Mouse (Mus musculus) lung, postnatal 36 days (tissue): ENCODE measurements around the gene Mcpt8.
"Not testable (repeated sequence)": the region's sequence is repeated elsewhere in the genome, so short reads cannot be mapped to it uniquely, and the experiment has no call there.

Experiments
- DNase-seq: peaks from one replicate; pipeline ENCODE4 v3.0.0; 2022; ENCODE audit warnings: mixed read lengths

Mcpt8 gene

GRCm38 (mm10) chr14:56085167-56085566, at the start of gene Mcpt8:
Gene Mcpt8 (minus strand): TSS chr14:56085273.
- DNase-seq = no peak

DNA sequence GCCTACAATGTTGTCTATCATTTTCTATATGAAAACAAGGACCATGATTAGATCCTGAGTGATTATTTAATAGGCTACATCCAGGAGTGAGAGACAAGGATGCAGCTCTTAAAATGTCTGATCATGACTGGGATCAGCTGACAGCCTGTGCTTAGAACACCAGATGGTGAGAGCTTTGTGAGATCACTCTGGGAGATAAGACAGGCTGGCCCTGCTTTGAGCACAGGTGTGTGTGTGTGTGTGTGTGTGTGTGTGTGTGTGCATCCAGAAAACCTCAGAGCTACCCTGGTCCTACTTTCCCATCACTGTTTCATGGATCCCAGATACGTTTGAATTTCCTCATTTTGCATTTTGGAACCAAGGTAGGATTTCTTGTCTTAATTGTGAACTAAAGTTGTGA, 48.6 kb upstream of the Mcpt8 start:
- DNase-seq = not testable (repeated sequence)

GRCm38 (mm10) chr14:56132508-56132907, 47.4 kb upstream of the Mcpt8 start, which contains the start of gene Gzmd:
Gene Gzmd (minus strand): TSS chr14:56132608.
- DNase-seq = not testable (repeated sequence)

GRCm38 (mm10) chr14:56128341-56128740, 43.3 kb upstream of the Mcpt8 start:
- DNase-seq = no peak

DNA sequence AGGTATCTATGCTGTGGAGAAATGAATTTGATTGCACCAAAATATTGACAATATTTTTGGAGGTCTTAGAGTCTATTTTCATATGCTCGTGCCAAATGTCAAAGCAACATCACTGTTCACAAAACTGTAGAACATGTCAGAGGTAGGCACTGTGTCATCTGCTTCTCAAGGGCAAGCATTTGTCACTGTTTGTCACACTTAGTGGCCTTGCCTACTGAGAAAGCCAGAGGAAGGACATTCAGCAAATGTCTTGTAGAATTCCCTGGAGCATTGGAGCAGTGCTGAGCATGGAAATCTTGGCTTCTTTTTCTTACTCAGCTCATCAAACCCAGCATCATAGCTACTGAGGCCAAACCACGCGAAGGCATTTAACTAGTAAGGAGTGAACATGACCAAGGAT, 38.4 kb upstream of the Mcpt8 start:
- no peak for DNase-seq

DNA sequence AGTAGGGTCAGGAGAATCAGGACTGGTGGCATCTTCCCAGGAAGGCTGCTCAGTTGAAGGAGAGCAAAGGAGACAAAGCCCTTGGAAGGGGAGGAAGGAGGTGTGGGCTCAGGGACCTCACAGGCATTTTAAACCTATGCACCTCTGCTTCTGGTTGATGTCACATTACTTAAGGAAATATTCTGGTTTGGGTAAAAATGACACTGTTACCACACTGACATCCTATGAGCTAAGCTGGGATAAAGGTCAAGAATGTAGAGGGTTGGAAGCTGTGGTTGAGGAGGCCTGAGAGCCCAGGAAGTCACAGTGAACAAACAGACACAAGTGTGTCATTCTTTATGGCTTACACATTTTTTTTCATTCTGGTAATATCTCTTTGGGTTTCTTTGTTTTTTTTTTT, 35.5 kb upstream of the Mcpt8 start, which contains the start of gene Gzme:
TSS of gene Gzme (minus strand) at position 101 of the 400 bp plus-strand sequence.
- no peak for DNase-seq

DNA sequence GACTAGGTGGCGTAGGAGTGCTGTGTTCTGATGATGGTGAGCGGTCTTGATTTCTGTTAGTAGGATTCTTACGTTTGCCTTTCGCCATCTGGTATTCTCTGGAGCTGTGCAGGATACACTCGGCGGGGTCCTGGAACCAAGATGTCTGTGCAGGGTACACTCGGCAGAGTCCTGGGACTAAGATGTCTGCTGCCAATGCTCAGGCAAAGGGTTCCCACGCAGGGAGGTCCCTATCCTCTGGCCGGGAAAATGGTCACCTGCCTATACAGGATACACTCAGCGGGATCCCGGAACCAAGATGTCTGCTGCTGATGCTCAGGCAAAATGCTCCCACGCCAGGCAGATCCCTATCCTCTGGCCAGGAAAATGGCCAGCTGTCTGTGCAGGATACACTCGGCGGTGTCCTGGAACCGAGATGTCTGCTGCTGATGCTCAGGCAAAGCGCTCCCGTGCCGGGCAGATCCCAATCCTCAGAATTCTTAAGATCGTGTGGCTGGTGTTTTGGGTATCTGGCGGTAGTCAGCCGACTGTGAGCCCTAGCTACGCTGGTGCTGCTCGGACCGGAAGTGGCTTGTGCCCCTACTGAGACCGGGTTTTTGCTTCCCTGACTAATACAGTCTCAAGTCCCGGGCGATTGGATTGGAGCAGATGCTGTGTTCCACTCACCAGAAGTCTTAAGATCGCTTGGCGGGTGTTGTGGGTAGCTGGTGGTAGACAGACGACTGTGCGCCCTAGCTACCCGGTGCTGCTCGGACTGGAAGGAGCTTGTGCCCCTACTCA, 30.6 kb upstream of the Mcpt8 start:
- not testable (repeated sequence) for DNase-seq

DNA sequence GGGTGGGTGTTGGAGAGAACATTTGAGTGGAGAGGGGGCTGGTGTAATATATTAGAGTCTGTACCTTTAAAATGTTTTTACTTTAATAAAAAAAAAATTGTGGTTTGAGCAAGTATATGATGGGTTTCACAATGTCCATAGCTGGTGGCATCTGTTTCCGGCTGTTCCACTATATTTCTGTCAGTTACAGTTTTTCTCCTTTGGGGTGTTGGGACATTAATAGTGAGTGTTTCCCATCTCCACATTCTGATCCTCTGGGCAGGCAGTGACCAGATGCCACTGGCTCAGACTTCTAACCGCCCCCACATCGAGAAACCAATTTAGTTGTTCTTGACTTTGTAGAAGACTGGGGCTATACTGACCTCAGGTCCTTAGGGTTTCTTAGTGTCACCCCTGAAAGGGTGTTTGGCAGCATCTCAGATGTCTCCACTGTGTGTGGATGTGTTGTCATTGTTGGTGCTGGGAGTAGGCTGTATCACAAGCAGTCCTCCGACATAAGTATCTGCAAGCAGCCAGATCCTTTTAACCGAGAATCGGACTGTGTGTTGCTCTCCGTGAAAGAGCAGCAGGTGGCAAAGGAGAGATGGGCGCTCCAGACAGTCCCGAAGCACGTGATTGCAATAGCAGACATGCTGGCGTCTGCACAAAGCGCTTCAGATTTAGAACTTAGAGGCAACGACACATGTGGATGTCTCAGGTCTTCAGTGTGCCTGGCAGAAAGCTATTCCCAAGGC, 20.5 kb upstream of the Mcpt8 start:
- no peak for DNase-seq

- DNase-seq = no peak
These were observed 19.9 kb upstream of the Mcpt8 start for GRCm38 (mm10) chr14:56105016-56105415.

GRCm38 (mm10) chr14:56103452-56103851, 18.4 kb upstream of the Mcpt8 start:
- DNase-seq = no peak

DNA sequence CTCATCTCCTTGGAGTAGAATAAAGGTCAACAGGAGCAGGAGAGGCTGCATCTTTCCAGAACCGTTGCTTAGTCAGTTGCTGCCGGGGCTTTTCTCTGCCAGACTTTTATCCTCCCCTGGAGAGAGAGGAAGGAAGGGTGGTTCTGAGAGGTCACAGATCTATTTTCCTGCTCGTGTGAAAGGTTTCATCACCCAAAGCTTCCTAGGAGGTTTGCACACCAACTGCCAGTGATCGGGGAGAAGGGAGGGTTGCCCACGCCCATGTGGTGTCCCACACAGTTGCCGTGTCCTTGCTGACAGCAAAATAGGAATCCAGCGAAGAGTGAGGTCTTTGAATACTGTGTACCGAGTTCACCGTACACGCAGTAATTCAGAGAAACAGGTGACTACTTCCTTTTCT, 17.3 kb upstream of the Mcpt8 start, which contains the start of gene Ctsg:
TSS of gene Ctsg (minus strand) at position 189 of the 400 bp plus-strand sequence.
- no peak for DNase-seq

DNA sequence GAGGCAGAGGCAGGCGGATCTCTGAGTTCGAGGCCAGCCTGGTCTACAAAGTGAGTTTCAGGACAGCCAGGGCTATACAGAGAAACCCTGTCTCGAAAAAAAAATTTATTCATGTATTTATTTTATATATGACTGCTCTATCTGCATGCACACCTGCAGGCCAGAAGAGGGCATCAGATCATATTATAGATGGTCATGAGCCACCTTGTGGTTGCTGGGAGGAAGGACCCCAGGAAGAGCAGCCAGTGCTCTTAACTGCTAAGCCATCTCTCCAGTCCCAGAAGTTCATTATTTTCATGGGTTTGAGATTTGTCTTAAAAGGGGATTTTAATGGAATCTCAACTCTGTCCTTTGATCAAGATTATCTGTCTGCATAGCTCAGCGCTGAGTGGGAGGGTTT, 13.9 kb upstream of the Mcpt8 start:
- peak; percentile 28 for DNase-seq

GRCm38 (mm10) chr14:56097597-56097996, 12.5 kb upstream of the Mcpt8 start:
- DNase-seq = no peak

GRCm38 (mm10) chr14:56093353-56093752, 8.3 kb upstream of the Mcpt8 start:
- DNase-seq = no peak

GRCm38 (mm10) chr14:56086711-56087110, 1.6 kb upstream of the Mcpt8 start:
- DNase-seq = no peak

DNA sequence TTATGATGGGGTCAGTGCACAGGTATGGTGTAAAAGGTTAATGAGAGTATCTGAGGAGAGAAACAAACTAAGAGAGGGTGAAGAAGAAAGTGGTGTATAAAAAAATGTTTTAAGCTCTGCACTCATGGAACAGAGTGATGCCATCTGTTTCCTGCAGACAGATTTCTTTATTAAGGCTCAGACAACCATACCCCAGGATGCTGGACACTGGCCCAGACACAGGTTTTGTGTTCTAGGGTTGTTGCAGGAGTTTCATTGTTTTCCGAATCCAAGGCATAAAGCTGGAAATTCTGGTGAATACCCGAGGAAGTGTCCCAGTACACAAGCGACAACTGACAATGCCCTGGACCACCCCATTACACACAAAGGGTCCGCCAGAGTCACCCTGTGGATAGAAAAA, 3.1 kb downstream of the Mcpt8 start:
- DNase-seq = no peak

DNA sequence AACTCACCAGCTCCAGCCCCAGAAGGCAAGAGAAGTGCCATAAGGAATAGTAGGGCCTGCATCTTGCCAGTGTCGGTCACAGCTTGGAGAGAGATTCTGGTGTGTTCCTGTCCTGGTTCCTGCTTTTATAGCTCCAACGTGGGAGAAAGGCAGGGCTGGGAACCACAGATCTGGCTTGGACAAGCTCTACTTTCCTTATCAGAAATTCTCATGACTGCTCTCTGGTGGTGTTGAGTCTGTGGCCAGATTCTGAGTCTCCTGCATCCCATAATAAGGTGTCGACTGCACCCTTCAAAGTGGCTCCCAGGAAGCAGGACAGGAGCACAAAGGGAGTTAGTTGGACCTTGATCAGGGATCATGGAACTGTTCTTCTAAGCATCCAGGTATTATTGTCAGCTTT, 22.9 kb downstream of the Mcpt8 start, which contains the start of gene Mcpt4:
TSS of gene Mcpt4 (minus strand) at position 101 of the 400 bp plus-strand sequence.
- DNase-seq = not testable (repeated sequence)

GRCm38 (mm10) chr14:56057722-56058121, 27.4 kb downstream of the Mcpt8 start:
- no peak for DNase-seq

DNA sequence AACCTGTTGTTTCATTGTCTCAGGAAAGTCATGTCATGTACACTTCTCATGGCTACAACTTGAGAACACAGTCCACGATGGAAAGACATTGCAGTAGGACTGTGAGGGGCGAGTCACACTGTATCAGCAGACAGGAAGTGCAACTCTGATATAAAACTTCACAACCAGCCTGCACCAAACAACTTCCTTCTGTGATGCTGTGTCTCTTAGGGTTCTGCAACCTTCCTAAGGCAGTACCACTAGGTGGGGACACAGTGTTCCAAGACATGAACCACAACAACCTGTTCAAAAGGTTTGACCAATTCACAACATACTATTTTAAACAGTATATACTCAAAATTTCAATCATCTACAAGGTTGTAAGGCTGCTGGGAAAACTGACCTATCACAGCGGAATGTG, 29.7 kb downstream of the Mcpt8 start:
- no peak for DNase-seq

DNA sequence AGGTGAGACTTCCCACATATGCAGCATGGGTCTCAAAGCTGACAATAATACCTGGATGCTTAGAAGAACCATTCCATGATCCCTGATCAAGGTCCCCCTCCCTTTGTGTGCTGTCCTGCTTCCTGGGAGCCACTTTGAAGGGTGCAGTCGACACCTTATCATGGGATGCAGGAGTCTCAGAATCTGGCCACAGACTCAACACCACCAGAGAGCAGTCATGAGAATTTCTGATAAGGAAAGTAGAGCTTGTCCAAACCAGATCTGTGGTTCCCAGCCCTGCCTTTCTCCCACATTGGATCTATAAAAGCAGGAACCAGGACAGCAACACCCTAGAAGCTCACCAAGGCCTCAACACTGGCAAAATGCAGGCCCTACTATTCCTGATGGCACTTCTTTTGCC, 43.3 kb downstream of the Mcpt8 start, which contains the start of gene Mcpt2:
TSS of gene Mcpt2 (plus strand) at position 250 of the 400 bp plus-strand sequence.
- not testable (repeated sequence) for DNase-seq

DNA sequence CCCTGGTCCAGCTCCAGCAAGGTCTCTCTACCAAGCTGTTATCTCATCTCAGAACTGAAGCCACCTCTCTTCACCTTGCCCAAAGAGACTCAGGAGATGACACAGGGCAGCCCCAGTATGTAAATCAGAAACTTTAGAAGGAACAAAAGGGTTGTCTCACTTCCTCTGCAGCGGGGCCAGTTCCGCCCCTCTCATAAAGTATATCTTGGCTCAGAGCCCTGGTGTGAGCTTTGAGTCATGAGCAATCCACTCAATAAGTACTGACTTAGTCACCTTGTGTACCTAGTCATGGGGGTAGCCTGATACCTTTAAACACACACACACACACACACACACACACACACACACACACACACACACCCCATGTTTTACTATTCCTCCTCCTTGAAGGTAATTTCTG, 50.6 kb downstream of the Mcpt8 start:
- peak; percentile 34 for DNase-seq
